In genomic region chr6:52639546-52640223, GRCm38 (mm10) we compare ENCODE assay signal across 8 mouse cellular contexts. TPM values are rescaled to one million over a fixed set of nuclear protein-coding genes. Genes with fewer than 3 reads are reported as not detected.
DNase-seq lines count a peak whose midpoint lies in the region; ATAC-seq lines count a peak whose summit lies in the region.

No protein-coding gene starts in this region.

- no peaks in the 10 kb centered on the region for H3K9me3 ChIP-seq in intestine, embryonic 15.5 days

- peak; percentile 8 to 16 for DNase-seq in layer of hippocampus, adult 18-20 months (ENCODE audit: low spot score in 2 of 2)
- DNase-seq in layer of hippocampus, postnatal 36 days, result no peak
- DNase-seq in NIH3T3 (ENCODE audit: low read depth), result peak; percentile 63
- DNase-seq in lung, postnatal 25 days (ENCODE audit: low spot score), result peak; percentile 10
- no peak for DNase-seq in T-cell, adult 2 months (ENCODE audit: low spot score)
- no peak for DNase-seq in left cerebral cortex, postnatal 4 days

- H3K4me2 ChIP-seq in intestine, embryonic 15.5 days (replicated peaks), result peak overlapping the region; percentile 74

- H3K4me1 ChIP-seq in intestine, embryonic 15.5 days (replicated peaks), result 0 out of 2 replicates have a peak, but pooled peaks cover 2% of the 10 kb centered on the region

- 2% methylated on average over 28 of the region's 28 CpGs for WGBS in intestine, embryonic 15.5 days

- no peaks in the 10 kb centered on the region for H3K27me3 ChIP-seq in intestine, embryonic 15.5 days (replicated peaks)

- peak overlapping the region; percentile 81 for H3K9ac ChIP-seq in intestine, embryonic 15.5 days

- intact Hi-C loops in left cerebral cortex, postnatal 4 days (cut with DNase I), result loop anchor here (5.0 kb wide), 1 partner anchor 88 kb away; no protein-coding TSS in a partner anchor

- peak overlapping the region; percentile 90 for H3K4me3 ChIP-seq in intestine, embryonic 15.5 days (replicated peaks)

- H3K27ac ChIP-seq in intestine, embryonic 15.5 days, result peak overlapping the region; percentile 79

- no peaks in the 10 kb centered on the region for H3K36me3 ChIP-seq in intestine, embryonic 15.5 days

- peak; percentile 5 for ATAC-seq in erythroblast, adult 5-6 weeks (replicated peaks; ENCODE audit: low FRiP score, poor library complexity, severe bottlenecking)
- no peak; the same call in 1 of the 2 replicates for ATAC-seq in intestine, embryonic 15.5 days

RNA-seq across cellular contexts. Expression of gene Hibadh, which starts 0.5 kb away (rescaled TPM):
- total RNA-seq in layer of hippocampus, adult 18-20 months (2021), result 10 to 100 TPM; 44.1 to 50.1 TPM
- total RNA-seq in layer of hippocampus, postnatal 36 days (2021), result 10 to 100 TPM; 45.5 to 48.4 TPM
- 26.5 and 33.6 TPM in 2 replicates for total RNA-seq in erythroblast, adult 5-6 weeks (2015; ENCODE audit: low replicate concordance)
- total RNA-seq in erythroblast, adult 5-6 weeks (2017; ENCODE audit: low replicate concordance), result 20.3 and 27.0 TPM in 2 replicates
- polyA plus RNA-seq in intestine, embryonic 15.5 days (2015; fragmentation: Nextera tagmentation; extraction: Ambion mirVana), result 135 and 137 TPM in 2 replicates
- 10 to 100 TPM; 31.2 to 32.2 TPM for total RNA-seq in left cerebral cortex, postnatal 4 days (2021)

Comparison
In these comparisons a context has a peak if more than half of its experiments do, and no peak if none do; other contexts are left out.
1. DNase-seq: peak in layer of hippocampus, adult 18-20 months (2 of 2), NIH3T3 (single experiment) and lung, postnatal 25 days (single experiment); none in layer of hippocampus, postnatal 36 days (0 of 2), T-cell, adult 2 months (single experiment) and left cerebral cortex, postnatal 4 days (single experiment).